Mouse (Mus musculus): ENCODE measurements at regions not wholly inside any gene's neighbourhood (a gene's known extent, or its start where the extent isn't known, plus 50 kb on each side); places are given as distances from the start of the nearest gene placed in this dataset.

DNA sequence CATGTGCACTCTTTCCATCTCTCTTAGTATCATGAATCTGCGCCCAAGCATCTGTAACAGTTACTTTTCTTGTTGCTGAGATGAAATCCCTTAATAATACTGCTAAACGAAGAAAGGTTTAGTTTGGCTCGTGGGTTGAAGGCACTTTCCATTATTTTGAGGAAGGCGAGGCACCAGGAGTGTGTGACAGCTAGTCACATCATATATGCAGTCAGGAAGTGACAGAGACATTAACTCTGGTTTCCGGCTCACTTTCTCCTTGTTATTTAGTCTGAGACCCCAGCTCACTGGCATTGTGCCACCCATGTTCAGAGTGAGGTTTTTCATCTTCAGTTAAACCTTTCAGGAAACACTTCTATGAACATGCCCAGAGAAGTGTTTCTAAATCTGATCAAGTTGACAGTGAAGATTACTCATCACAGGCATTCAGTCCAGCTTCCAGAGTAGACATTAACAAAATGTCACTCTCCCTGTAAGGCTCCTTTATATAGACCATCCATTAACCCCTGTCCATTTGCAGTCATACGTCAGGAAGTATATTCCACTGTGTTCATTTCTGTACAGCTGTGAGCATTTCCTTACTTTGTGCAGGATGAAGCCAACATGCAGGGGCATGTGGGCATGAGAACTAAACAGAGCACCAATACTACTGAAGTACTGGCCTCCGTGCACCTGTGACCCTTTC is 238.0 kb upstream of the Il12b start:
- H3K4me3 ChIP-seq (replicated peaks): no peak overlapping the region
- H3K4me2 ChIP-seq (replicated peaks): no peak overlapping the region
- H3K27ac ChIP-seq (replicated peaks): no peak overlapping the region
- no peaks in the 10 kb centered on the region for H3K36me3 ChIP-seq
- 77% methylated on average over 7 of the region's 7 CpGs for WGBS
- no peaks in the 10 kb centered on the region for H3K27me3 ChIP-seq
- no peaks in the 10 kb centered on the region for H3K9me3 ChIP-seq (replicated peaks)
- ATAC-seq (ENCODE audit: insufficient number of reproducible peaks, low FRiP score, low TSS enrichment, low read depth): no peak
- H3K9ac ChIP-seq: no peak overlapping the region
- no peaks in the 10 kb centered on the region for H3K4me1 ChIP-seq

DNA sequence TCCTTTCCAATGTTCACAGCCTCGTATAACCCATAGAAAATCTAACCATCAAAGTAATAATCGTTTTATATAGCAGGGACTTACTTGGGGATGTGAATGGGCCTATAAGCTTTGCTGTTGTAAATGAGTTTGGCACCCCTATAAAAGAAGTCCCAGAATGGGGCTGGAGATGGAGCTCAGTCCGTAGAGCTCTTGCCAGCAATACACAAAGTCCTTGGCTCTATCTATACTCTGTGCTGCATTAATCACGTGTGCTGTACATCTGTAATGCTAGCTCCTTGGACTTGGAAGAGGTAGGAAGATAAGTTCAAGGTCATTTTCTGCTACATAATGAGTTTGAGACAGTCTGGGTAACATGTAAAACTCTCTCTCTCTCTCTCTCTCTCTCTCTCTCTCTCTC is 236.8 kb upstream of the Il12b start:
- no peaks in the 10 kb centered on the region for H3K4me1 ChIP-seq
- WGBS: 82% methylated on average over 4 of the region's 4 CpGs
- no peak overlapping the region for H3K4me2 ChIP-seq (replicated peaks)

GRCm38 (mm10) chr11:44163748-44164147 is 236.1 kb upstream of the Il12b start:
- Histone ChIP-seq H3K27me3 (no peaks in the 10 kb centered on the region), H3K4me3 (replicated peaks) (no peak overlapping the region), H3K36me3 (no peaks in the 10 kb centered on the region), H3K9ac (no peak overlapping the region), H3K4me2 (replicated peaks) (no peak overlapping the region), H3K4me1 (no peaks in the 10 kb centered on the region), H3K9me3 (replicated peaks) (no peaks in the 10 kb centered on the region), H3K27ac (replicated peaks) (no peak overlapping the region)
- ATAC-seq (ENCODE audit: insufficient number of reproducible peaks, low FRiP score, low TSS enrichment, low read depth): no peak
- 70% methylated on average over 1 of the region's 1 CpGs for WGBS

More for the DNA sequence above, 236.8 kb upstream of the Il12b start:
- no peak for ATAC-seq (ENCODE audit: insufficient number of reproducible peaks, low FRiP score, low TSS enrichment, low read depth)
- no peaks in the 10 kb centered on the region for H3K36me3 ChIP-seq
- no peaks in the 10 kb centered on the region for H3K9me3 ChIP-seq (replicated peaks)
- no peak overlapping the region for H3K4me3 ChIP-seq (replicated peaks)
- no peak overlapping the region for H3K9ac ChIP-seq
- H3K27ac ChIP-seq (replicated peaks): no peak overlapping the region
- no peaks in the 10 kb centered on the region for H3K27me3 ChIP-seq

DNA sequence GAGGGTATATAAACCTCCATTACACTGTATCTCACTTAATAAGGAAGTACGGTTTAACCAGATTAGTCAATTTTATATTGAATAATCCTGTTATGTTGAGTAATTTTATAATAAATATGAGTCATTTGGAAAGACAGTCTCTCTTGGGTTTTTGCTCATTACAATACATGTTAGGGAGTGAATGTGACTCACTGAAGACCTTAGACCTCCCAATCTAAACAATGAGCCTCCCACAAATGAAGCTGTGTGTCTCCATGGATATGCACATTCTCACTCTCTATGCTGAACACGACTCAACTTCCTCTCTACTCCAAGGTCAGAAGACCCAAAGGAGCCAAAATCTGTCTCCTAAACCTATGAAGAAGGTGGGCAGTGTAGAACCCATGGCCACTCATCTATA is 235.7 kb upstream of the Il12b start:
- Histone ChIP-seq H3K27ac (replicated peaks) (no peak overlapping the region), H3K36me3 (no peaks in the 10 kb centered on the region), H3K27me3 (no peaks in the 10 kb centered on the region), H3K9me3 (replicated peaks) (no peaks in the 10 kb centered on the region), H3K4me1 (no peaks in the 10 kb centered on the region), H3K9ac (no peak overlapping the region), H3K4me3 (replicated peaks) (no peak overlapping the region), H3K4me2 (replicated peaks) (no peak overlapping the region)
- WGBS: 67% methylated on average over 2 of the region's 2 CpGs
- ATAC-seq (ENCODE audit: insufficient number of reproducible peaks, low FRiP score, low TSS enrichment, low read depth): no peak

DNA sequence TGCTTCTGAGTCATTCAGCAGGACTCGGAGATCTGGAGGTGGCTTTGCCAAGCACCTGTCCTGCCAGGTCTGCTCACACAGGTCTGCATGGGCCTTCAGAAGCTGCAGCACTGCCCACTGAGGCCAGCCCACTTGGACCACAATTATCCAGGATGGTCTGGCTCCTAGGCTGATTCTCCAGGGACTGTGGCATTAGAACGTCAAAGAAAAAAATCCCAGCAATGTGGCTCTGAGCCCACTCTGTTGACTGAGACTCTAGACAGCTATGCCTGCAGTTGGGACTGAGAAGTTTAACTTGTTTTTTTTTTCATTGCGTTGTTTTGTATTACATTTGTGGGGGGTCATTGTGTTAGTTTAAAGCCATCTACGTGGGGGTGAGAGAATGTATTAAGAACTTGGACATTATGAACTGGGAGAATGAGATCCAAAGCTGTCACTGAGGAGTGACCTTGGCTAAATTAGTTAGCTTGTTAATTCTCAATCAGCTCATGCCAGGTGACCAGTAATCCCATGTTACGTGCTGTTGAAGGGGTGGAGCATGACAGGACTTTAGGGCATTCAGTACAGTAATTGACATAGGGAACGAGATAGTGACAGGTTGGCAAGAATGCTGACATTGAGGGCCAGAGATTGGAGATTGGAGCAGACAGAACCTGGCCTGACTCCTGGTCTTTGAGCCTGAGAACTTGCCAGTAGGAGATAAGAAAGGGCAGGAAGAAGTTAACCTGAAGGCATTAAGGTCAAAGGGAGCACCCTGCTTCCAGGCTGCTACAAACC is 232.0 kb upstream of the Il12b start:
- H3K27ac ChIP-seq (replicated peaks): no peak overlapping the region
- 64% methylated on average over 6 of the region's 6 CpGs for WGBS
- H3K4me1 ChIP-seq: no peaks in the 10 kb centered on the region

DNA sequence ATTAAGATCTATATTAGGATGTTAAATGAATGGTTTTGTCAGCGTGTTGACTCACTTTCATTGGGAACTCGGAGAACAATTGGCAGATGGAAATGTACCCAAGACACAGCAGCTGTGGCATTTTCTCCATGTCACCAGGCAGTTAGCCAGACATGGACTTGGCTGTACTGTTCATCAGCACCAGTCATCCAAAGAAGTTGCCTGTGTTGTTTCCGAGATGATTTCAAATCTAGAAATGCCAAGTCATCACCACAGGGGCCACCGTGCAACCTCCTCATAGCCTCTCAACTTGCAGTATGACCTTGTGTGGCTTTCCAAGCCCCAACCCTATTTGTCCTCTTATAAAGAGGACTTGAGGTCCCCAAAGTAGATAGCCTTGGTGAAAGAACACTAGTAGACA is 227.4 kb upstream of the Il12b start:
- ATAC-seq (ENCODE audit: insufficient number of reproducible peaks, low FRiP score, low TSS enrichment, low read depth): no peak
- H3K27me3 ChIP-seq: no peaks in the 10 kb centered on the region
- H3K9ac ChIP-seq: no peak overlapping the region
- H3K4me2 ChIP-seq (replicated peaks): no peak overlapping the region
- 86% methylated on average over 4 of the region's 4 CpGs for WGBS
- H3K27ac ChIP-seq (replicated peaks): no peak overlapping the region
- H3K4me1 ChIP-seq: no peaks in the 10 kb centered on the region
- no peaks in the 10 kb centered on the region for H3K9me3 ChIP-seq (replicated peaks)
- H3K4me3 ChIP-seq (replicated peaks): no peak overlapping the region
- H3K36me3 ChIP-seq: no peaks in the 10 kb centered on the region

More for the DNA sequence above, 232.0 kb upstream of the Il12b start:
- H3K4me2 ChIP-seq (replicated peaks): no peak overlapping the region
- no peak for ATAC-seq (ENCODE audit: insufficient number of reproducible peaks, low FRiP score, low TSS enrichment, low read depth)
- H3K27me3 ChIP-seq: no peaks in the 10 kb centered on the region
- H3K9ac ChIP-seq: no peak overlapping the region
- H3K4me3 ChIP-seq (replicated peaks): no peak overlapping the region
- no peaks in the 10 kb centered on the region for H3K9me3 ChIP-seq (replicated peaks)
- no peaks in the 10 kb centered on the region for H3K36me3 ChIP-seq

GRCm38 (mm10) chr11:44173196-44173595 is 226.7 kb upstream of the Il12b start:
- no peak overlapping the region for H3K27ac ChIP-seq (replicated peaks)
- H3K4me1 ChIP-seq: no peaks in the 10 kb centered on the region
- H3K4me3 ChIP-seq (replicated peaks): no peak overlapping the region
- H3K27me3 ChIP-seq: no peaks in the 10 kb centered on the region
- H3K9me3 ChIP-seq (replicated peaks): no peaks in the 10 kb centered on the region
- H3K9ac ChIP-seq: no peak overlapping the region
- H3K4me2 ChIP-seq (replicated peaks): no peak overlapping the region
- H3K36me3 ChIP-seq: no peaks in the 10 kb centered on the region
- WGBS: 94% methylated on average over 1 of the region's 1 CpGs
- no peak for ATAC-seq (ENCODE audit: insufficient number of reproducible peaks, low FRiP score, low TSS enrichment, low read depth)

- Histone ChIP-seq H3K4me3 (replicated peaks) (no peak overlapping the region), H3K27ac (replicated peaks) (no peak overlapping the region), H3K4me2 (replicated peaks) (no peak overlapping the region), H3K4me1 (no peaks in the 10 kb centered on the region), H3K27me3 (no peaks in the 10 kb centered on the region), H3K9me3 (replicated peaks) (no peaks in the 10 kb centered on the region), H3K36me3 (no peaks in the 10 kb centered on the region), H3K9ac (no peak overlapping the region)
- WGBS: 64% methylated on average over 2 of the region's 2 CpGs
- no peak for ATAC-seq (ENCODE audit: insufficient number of reproducible peaks, low FRiP score, low TSS enrichment, low read depth)
These were observed 225.3 kb upstream of the Il12b start for GRCm38 (mm10) chr11:44174548-44174947.

- WGBS: 83% methylated on average over 3 of the region's 3 CpGs
These were observed 220.2 kb upstream of the Il12b start for GRCm38 (mm10) chr11:44179711-44180110.

DNA sequence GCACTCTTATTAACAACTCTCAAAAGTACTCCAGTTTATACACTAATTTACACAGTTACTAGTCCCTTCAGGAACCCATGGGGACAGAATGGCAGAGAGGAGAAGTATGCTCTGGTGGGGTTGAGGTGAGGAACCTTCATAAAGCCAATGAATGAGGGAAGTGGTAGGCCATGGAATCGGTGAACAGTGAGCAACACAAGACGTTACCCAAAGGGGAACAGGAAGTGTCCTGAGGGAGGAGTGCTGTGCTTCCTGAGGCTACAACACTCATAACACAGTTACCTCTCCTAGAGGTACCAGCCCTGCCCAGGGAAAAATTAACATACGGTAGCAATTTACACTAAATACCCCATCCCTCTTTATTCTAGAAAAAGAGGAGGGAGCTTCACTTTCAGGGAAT is 216.0 kb upstream of the Il12b start:
- Histone ChIP-seq H3K36me3 (no peaks in the 10 kb centered on the region), H3K27me3 (no peaks in the 10 kb centered on the region), H3K4me2 (replicated peaks) (no peak overlapping the region), H3K27ac (replicated peaks) (no peak overlapping the region), H3K9me3 (replicated peaks) (no peaks in the 10 kb centered on the region), H3K4me3 (replicated peaks) (no peak overlapping the region), H3K4me1 (no peaks in the 10 kb centered on the region), H3K9ac (no peak overlapping the region)
- ATAC-seq (ENCODE audit: insufficient number of reproducible peaks, low FRiP score, low TSS enrichment, low read depth): no peak
- 79% methylated on average over 3 of the region's 3 CpGs for WGBS

More at GRCm38 (mm10) chr11:44179711-44180110, 220.2 kb upstream of the Il12b start:
- ATAC-seq (ENCODE audit: insufficient number of reproducible peaks, low FRiP score, low TSS enrichment, low read depth): no peak
- Histone ChIP-seq H3K4me1 (no peaks in the 10 kb centered on the region), H3K27me3 (no peaks in the 10 kb centered on the region), H3K36me3 (no peaks in the 10 kb centered on the region), H3K27ac (replicated peaks) (no peak overlapping the region), H3K4me2 (replicated peaks) (no peak overlapping the region), H3K9ac (no peak overlapping the region), H3K9me3 (replicated peaks) (no peaks in the 10 kb centered on the region), H3K4me3 (replicated peaks) (no peak overlapping the region)

GRCm38 (mm10) chr11:44185218-44185890 is 214.5 kb upstream of the Il12b start:
- no peaks in the 10 kb centered on the region for H3K9me3 ChIP-seq (replicated peaks)
- H3K4me2 ChIP-seq (replicated peaks): no peak overlapping the region
- ATAC-seq (ENCODE audit: insufficient number of reproducible peaks, low FRiP score, low TSS enrichment, low read depth): no peak
- no peak overlapping the region for H3K27ac ChIP-seq (replicated peaks)
- no peaks in the 10 kb centered on the region for H3K36me3 ChIP-seq
- no peaks in the 10 kb centered on the region for H3K27me3 ChIP-seq
- H3K4me1 ChIP-seq: no peaks in the 10 kb centered on the region
- 56% methylated on average over 9 of the region's 9 CpGs for WGBS
- H3K9ac ChIP-seq: no peak overlapping the region
- H3K4me3 ChIP-seq (replicated peaks): no peak overlapping the region
